Mouse (Mus musculus): ENCODE measurements around the gene 1520401A03Rik. TPM values are rescaled to one million over a fixed set of nuclear protein-coding genes. Genes with fewer than 3 reads are reported as not detected.

Gene 1520401A03Rik
- total and polyA plus RNA-seq, 3 experiments: 0.08 TPM; not detected in 2

GRCm38 (mm10) chr17:23770896-23771283, 48.3 kb upstream of the 1520401A03Rik start:
- H3K27ac ChIP-seq (ENCODE audit: insufficient read depth, low read depth): 0 out of 2 replicates have a peak overlapping the region, but pooled peaks have one; percentile 0

GRCm38 (mm10) chr17:23770493-23770892, 47.9 kb upstream of the 1520401A03Rik start:
- Histone ChIP-seq H3K36me3 (replicated peaks in 1 of 2; ENCODE audit: control insufficient read depth in 1 of 2, insufficient read depth in 1 of 2, low read length in 1 of 2) (peaks cover 0 to 12% of the 10 kb centered on the region in 2 experiments), H3K4me1 (ENCODE audit: control insufficient read depth in 1 of 2, insufficient read depth in 2 of 2) (peaks cover 4 to 26% of the 10 kb centered on the region in 2 experiments; a peak in 3 of 4 replicates), H3K27me3 (replicated peaks) (no peaks in the 10 kb centered on the region), H3K79me2 (replicated peaks; ENCODE audit: control insufficient read depth, extremely low read depth, insufficient read depth, poor library complexity, severe bottlenecking) (0 out of 2 replicates have a peak, but pooled peaks cover 4% of the 10 kb centered on the region), H3K4me3 (replicated peaks in 1 of 3; ENCODE audit: low read depth in 2 of 3, low read length in 2 of 3, poor library complexity in 1 of 3) (peak overlapping the region; percentile 75 to 86 (median 86)), H3K9me3 (replicated peaks; ENCODE audit: low read length) (no peaks in the 10 kb centered on the region), H3K9ac (ENCODE audit: insufficient read depth, low read depth) (peak overlapping the region; percentile 94), H3K4me2 (ENCODE audit: insufficient read depth, low read depth, poor library complexity, severe bottlenecking) (peak overlapping the region; percentile 76), H3K27ac (ENCODE audit: insufficient read depth, low read depth) (no peak overlapping the region)
- dilution Hi-C loops (cut with MboI; ENCODE audit: extremely low pct_ligation_motif_present, extremely low pct_unique_long_range_greater_than_20kb, low sequenced_read_pairs) (no loop called here), in situ Hi-C loops (cut with MboI; ENCODE audit: low pct_ligation_motif_present, low pct_unique_long_range_greater_than_20kb, low sequenced_read_pairs) (loop anchor here (5.0 to 10.0 kb wide), 2 partner anchors 37 to 194 kb away; no protein-coding TSS in a partner anchor)
- no peak for TF ChIP-seq MAZ (IDR thresholded peaks at IDR 0.05; ENCODE audit: low read depth, low read length)
- DNase-seq (ENCODE audit: extremely low read depth): no peak

More at GRCm38 (mm10) chr17:23770896-23771283, 48.3 kb upstream of the 1520401A03Rik start:
- peak overlapping the region; percentile 94 for H3K9ac ChIP-seq (ENCODE audit: insufficient read depth, low read depth)
- dilution Hi-C loops (cut with MboI; ENCODE audit: extremely low pct_ligation_motif_present, extremely low pct_unique_long_range_greater_than_20kb, low sequenced_read_pairs): no loop called here
- peak overlapping the region; percentile 75 to 86 (median 86) for H3K4me3 ChIP-seq (replicated peaks in 1 of 3; ENCODE audit: low read depth in 2 of 3, low read length in 2 of 3, poor library complexity in 1 of 3)
- H3K36me3 ChIP-seq (replicated peaks in 1 of 2; ENCODE audit: control insufficient read depth in 1 of 2, insufficient read depth in 1 of 2, low read length in 1 of 2): peaks cover 0 to 12% of the 10 kb centered on the region in 2 experiments
- peaks cover 4 to 25% of the 10 kb centered on the region in 2 experiments; a peak in 3 of 4 replicates for H3K4me1 ChIP-seq (ENCODE audit: control insufficient read depth in 1 of 2, insufficient read depth in 2 of 2)
- no peak for DNase-seq (ENCODE audit: extremely low read depth)
- H3K4me2 ChIP-seq (ENCODE audit: insufficient read depth, low read depth, poor library complexity, severe bottlenecking): peak overlapping the region; percentile 76
- TF ChIP-seq EP300 (IDR thresholded peaks at IDR 0.05; ENCODE audit: low read length) (0 out of 2 replicates have a peak, but pooled peaks have one; percentile 18), SMC3 (IDR thresholded peaks at IDR 0.05; ENCODE audit: low read depth, low read length) (no peak)
- H3K27me3 ChIP-seq (replicated peaks): no peaks in the 10 kb centered on the region
- H3K9me3 ChIP-seq (replicated peaks; ENCODE audit: low read length): no peaks in the 10 kb centered on the region
- 0 out of 2 replicates have a peak, but pooled peaks cover 4% of the 10 kb centered on the region for H3K79me2 ChIP-seq (replicated peaks; ENCODE audit: control insufficient read depth, extremely low read depth, insufficient read depth, poor library complexity, severe bottlenecking)
- in situ Hi-C loops (cut with MboI; ENCODE audit: low pct_ligation_motif_present, low pct_unique_long_range_greater_than_20kb, low sequenced_read_pairs): loop anchor here (5.0 to 10.0 kb wide), 2 partner anchors 36 to 194 kb away; no protein-coding TSS in a partner anchor

GRCm38 (mm10) chr17:23762976-23763375, 40.4 kb upstream of the 1520401A03Rik start:
- no peaks in the 10 kb centered on the region for H3K27me3 ChIP-seq (replicated peaks)
- no peak overlapping the region for H3K9ac ChIP-seq (ENCODE audit: insufficient read depth, low read depth)
- peaks cover 5% of the 10 kb centered on the region for H3K9me3 ChIP-seq (replicated peaks; ENCODE audit: low read length)
- TF ChIP-seq MYC (IDR thresholded peaks at IDR 0.05; ENCODE audit: low read depth, low read length): no peak
- TF ChIP-seq MAX (IDR thresholded peaks at IDR 0.05; ENCODE audit: low read length): no peak
- TF ChIP-seq MEF2A (IDR thresholded peaks at IDR 0.05; ENCODE audit: borderline replicate concordance, low read depth, low read length): no peak
- no peak for TF ChIP-seq PAX5 (IDR thresholded peaks at IDR 0.05; ENCODE audit: low read length)
- TF ChIP-seq BHLHE40 (IDR thresholded peaks at IDR 0.05; ENCODE audit: low read depth, low read length): no peak
- no peak for TF ChIP-seq JUN (IDR thresholded peaks at IDR 0.05; ENCODE audit: insufficient read depth, low read depth, low read length)
- no peak for TF ChIP-seq ZMIZ1 (IDR thresholded peaks at IDR 0.05; ENCODE audit: low read depth, low read length)
- no peak overlapping the region for H3K4me3 ChIP-seq (replicated peaks in 1 of 3; ENCODE audit: low read depth in 2 of 3, low read length in 2 of 3, poor library complexity in 1 of 3)
- in situ Hi-C loops (cut with MboI; ENCODE audit: low pct_ligation_motif_present, low pct_unique_long_range_greater_than_20kb, low sequenced_read_pairs) (no loop called here), dilution Hi-C loops (cut with MboI; ENCODE audit: extremely low pct_ligation_motif_present, extremely low pct_unique_long_range_greater_than_20kb, low sequenced_read_pairs) (no loop called here)
- H3K27ac ChIP-seq (ENCODE audit: insufficient read depth, low read depth): no peak overlapping the region
- no peak overlapping the region for H3K4me2 ChIP-seq (ENCODE audit: insufficient read depth, low read depth, poor library complexity, severe bottlenecking)
- peaks cover 16 to 50% of the 10 kb centered on the region in 2 experiments for H3K36me3 ChIP-seq (replicated peaks in 1 of 2; ENCODE audit: control insufficient read depth in 1 of 2, insufficient read depth in 1 of 2, low read length in 1 of 2)
- DNase-seq (ENCODE audit: extremely low read depth): no peak
- H3K79me2 ChIP-seq (replicated peaks; ENCODE audit: control insufficient read depth, extremely low read depth, insufficient read depth, poor library complexity, severe bottlenecking): no peaks in the 10 kb centered on the region
- H3K4me1 ChIP-seq (ENCODE audit: control insufficient read depth in 1 of 2, insufficient read depth in 2 of 2): peaks cover 0 to 3% of the 10 kb centered on the region in 2 experiments; a peak in 1 of 4 replicates

Data from CH12.LX (cell line).